Mouse (Mus musculus) skeletal muscle tissue, postnatal 0 days (tissue): Measurements from ENCODE around the gene Rnf133. TPM values are rescaled to one million over a fixed set of nuclear protein-coding genes. Genes with fewer than 3 reads are reported as not detected.

ENCODE experiments used
- polyA plus RNA-seq: library from polyadenylated mRNA; unstranded; fragments of >200 nt; fragmentation: Nextera tagmentation; extraction: Ambion mirVana; gene quantifications from 2 replicates; pipeline ENCODE4 v1.2.1, GENCODE M21; 2015

Gene Rnf133
- 0.10 and 0.18 TPM in 2 replicates for polyA plus RNA-seq

DNA sequence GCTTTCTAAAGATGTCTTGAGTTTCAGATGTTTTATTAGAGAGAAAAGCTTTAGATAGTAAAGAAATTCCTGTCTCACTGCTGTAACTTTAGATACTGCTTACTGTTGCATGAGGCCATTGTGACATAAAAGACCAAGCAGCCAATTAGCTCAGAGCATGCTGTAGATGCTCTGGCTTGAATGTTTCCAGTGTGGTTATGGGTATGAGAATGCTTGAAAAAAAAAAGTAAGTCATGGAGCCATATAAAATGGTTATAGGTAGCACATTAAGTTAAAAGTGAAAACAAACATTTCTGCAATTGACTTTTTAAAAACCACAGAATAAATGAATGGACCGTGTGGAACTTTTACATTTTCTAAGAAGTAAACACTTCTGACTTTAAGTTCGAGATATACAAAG is at the start of gene Rnf133:
Gene Rnf133, minus strand, starts transcription at position 101 of the 400 bp plus-strand sequence.

DNA sequence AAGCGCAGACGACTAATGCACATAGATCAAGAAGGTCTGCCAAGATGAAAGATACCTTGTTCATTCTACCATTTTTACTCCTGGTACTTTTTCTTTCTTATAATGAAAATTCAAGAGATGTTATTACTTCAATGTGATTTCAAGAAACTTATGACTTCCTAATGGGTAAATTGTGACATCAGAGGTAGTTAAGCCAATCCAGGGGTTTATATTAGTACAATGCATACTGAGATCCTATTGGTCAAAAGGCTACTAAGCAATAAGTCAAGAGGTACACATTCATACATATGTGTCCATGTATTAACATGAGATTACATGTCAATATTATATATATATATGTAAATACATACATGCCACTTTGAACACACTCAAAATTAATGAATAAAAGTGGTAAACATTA is 4.9 kb upstream of the Rnf133 start, which contains the start of gene Rnf148:
Gene Rnf148, minus strand, starts transcription at position 101 of the 400 bp plus-strand sequence.

Other genes with a start within 250 kb of the Rnf133 start
- gene Rnf148, start 4.8 kb upstream of the Rnf133 start, polyA plus RNA-seq: not detected in 2 replicates
- gene Cadps2, start 189.1 kb upstream of the Rnf133 start, polyA plus RNA-seq: 0.55 and 0.63 TPM in 2 replicates